Mouse (Mus musculus) forebrain, embryonic 10.5 days (tissue): ENCODE measurements around the gene Tcf7l1. TPM values are rescaled to one million over a fixed set of nuclear protein-coding genes. Genes with fewer than 3 reads are reported as not detected.
A peak's percentile ranks its signal among the peaks of the same experiment; 100 is the strongest.

ENCODE experiments used
- DNase-seq: peaks from one replicate; pipeline ENCODE4 v3.0.0-alpha.2; 2017; ENCODE audit warnings: low spot score; ENCODE audit errors: extremely low spot score
- H3K27ac ChIP-seq: fragments of 300-500 bp; sonication (generic); 2 replicates; pipeline ENCODE4 v1.5.1; 2016; ENCODE audit warnings: mild to moderate bottlenecking
- H3K27me3 ChIP-seq: fragments of 300-500 bp; sonication (generic); 2 replicates; pipeline ENCODE4 v1.6.1; 2016; ENCODE audit warnings: mild to moderate bottlenecking; ENCODE audit not compliant: poor library complexity, severe bottlenecking
- H3K36me3 ChIP-seq: fragments of 300-500 bp; sonication (generic); replicated peaks from 2 replicates; pipeline ENCODE4 v1.6.1; 2016; ENCODE audit warnings: mild to moderate bottlenecking, moderate library complexity
- H3K4me1 ChIP-seq: fragments of 300-500 bp; sonication (generic); 2 replicates; pipeline ENCODE4 v1.6.1; 2016
- H3K4me3 ChIP-seq: fragments of 300-500 bp; sonication (generic); 2 replicates; pipeline ENCODE4 v1.5.1; 2016; ENCODE audit warnings: mild to moderate bottlenecking, moderate library complexity
- H3K9me3 ChIP-seq: fragments of 300-500 bp; sonication (generic); 2 replicates; pipeline ENCODE4 v1.6.1; 2016; ENCODE audit warnings: mild to moderate bottlenecking, moderate library complexity
- WGBS: fragments of 180-500 bp; shearing (Covaris S2); methylation state at CpG from one replicate; pipeline ENCODE4 v1.1.7; 2016; 5-methylcytosine and 5-hydroxymethylcytosine counted together
- polyA plus RNA-seq: library from polyadenylated mRNA; unstranded; fragments of >200 nt; fragmentation: Nextera tagmentation; extraction: Ambion mirVana; gene quantifications from 2 replicates; pipeline ENCODE4 v1.2.1, GENCODE M21; 2016

The Tcf7l1 gene
- polyA plus RNA-seq, 1 experiment from 2014 or later, result 33.8 TPM

DNA sequence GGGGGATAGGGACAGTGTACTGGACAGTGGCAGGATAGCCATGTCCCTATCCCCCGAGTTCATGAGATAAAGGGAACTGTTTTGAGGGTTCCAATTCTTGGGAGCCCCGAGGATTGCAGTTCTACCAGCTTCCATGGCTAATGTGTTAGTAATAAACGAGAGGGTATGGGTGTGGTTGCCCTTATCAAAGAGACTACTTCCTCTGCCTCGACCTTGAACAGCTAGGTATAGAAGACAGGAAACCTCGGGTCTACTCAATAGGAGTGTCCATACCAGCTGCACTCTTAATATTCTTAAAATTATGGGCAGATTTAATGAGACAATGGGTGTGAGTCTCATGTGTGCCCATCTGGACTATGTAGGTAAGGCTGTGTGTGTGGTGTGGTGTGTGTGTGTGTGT, 100.0 kb downstream of the Tcf7l1 start:
- no peak for DNase-seq
- Histone ChIP-seq H3K27me3 (no peaks in the 10 kb centered on the region; the same call in 1 of the 2 replicates), H3K4me3 (no peak overlapping the region), H3K4me1 (peaks cover 81% of the 10 kb centered on the region), H3K36me3 (peaks cover 11% of the 10 kb centered on the region), H3K27ac (no peak overlapping the region), H3K9me3 (no peaks in the 10 kb centered on the region)
- 80% methylated on average over 5 of the region's 5 CpGs for WGBS

DNA sequence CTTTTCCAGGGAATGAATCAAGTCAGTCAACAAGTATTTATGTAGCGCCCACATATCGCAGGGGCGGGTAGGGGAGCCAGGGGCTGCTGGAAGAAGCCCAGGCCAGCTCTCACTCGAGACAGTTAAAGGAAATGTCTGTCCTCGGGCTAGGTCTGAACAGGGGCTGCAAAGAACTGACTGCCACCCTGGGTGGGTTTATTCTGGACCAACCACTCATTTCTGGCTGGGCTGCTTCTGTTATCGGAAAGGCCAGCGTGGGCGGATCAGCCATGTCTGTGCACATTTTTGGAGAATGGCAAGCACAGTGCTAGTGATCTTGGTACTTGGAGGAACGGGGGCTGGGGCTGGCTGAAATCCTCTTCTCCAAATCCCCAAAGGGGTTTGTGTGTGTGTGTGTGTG, 103.9 kb downstream of the Tcf7l1 start:
- H3K27ac ChIP-seq, result 0 out of 2 replicates have a peak overlapping the region, but pooled peaks have one; percentile 18
- peaks cover 18% of the 10 kb centered on the region; the same call in 1 of the 2 replicates for H3K27me3 ChIP-seq
- no peak for DNase-seq
- H3K4me1 ChIP-seq, result peaks cover 68% of the 10 kb centered on the region
- H3K9me3 ChIP-seq, result no peaks in the 10 kb centered on the region
- H3K36me3 ChIP-seq, result peaks cover 10% of the 10 kb centered on the region
- H3K4me3 ChIP-seq, result no peak overlapping the region
- 82% methylated on average over 9 of the region's 9 CpGs for WGBS

DNA sequence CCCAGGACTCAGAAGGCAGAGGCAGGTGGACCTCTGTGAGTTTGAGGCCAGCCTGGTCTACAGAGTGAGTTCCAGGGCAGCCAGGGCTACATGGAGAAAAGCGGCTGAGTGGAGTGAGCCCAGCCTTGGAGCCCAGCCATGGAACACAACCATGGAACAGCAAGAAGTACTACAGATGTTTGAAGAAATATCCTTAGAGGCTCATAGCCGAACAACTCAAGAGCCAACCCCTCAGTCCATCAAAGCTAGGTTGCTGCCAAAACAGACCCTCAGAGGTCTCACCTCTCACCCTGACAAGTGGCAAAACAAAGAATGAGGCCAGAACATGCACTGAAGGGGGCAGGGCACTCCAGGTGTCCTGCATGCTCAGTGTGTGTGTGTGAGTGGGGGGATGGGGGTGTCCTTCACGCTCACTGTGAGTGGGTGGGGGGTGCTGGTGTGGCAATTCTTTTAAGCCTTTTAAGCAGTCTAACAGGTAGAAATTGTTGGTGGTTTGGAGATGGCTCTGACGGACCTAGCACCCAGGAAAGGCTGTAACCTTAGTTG, 104.7 kb downstream of the Tcf7l1 start:
- H3K27me3 ChIP-seq, result peaks cover 18% of the 10 kb centered on the region; the same call in 1 of the 2 replicates
- 81% methylated on average over 4 of the region's 4 CpGs for WGBS
- H3K4me1 ChIP-seq, result peaks cover 71% of the 10 kb centered on the region
- no peak for DNase-seq
- 0 out of 2 replicates have a peak, but pooled peaks cover 5% of the 10 kb centered on the region for H3K36me3 ChIP-seq
- H3K4me3 ChIP-seq, result no peak overlapping the region
- H3K27ac ChIP-seq, result 0 out of 2 replicates have a peak overlapping the region, but pooled peaks have one; percentile 20
- H3K9me3 ChIP-seq, result no peaks in the 10 kb centered on the region

DNA sequence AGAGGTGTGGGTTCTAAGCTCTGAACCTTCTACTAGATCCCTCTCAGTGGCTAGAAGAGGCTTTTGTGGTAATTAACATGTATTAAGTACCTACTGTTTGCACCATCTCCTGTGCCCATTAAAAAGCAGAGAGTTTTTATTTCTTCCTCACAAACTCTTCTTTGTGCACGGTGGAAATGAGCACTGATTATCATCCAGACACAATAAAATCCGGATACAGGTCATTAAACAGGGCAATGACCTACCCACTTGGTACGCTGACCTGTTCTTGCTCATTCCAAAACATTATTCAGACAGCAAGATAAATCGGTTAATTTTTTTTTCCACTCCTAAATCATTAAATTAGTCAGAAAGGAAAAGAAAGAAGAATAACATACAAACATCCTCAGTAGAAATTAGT, 106.8 kb downstream of the Tcf7l1 start:
- Histone ChIP-seq H3K4me1 (peaks cover 83% of the 10 kb centered on the region), H3K36me3 (no peaks in the 10 kb centered on the region), H3K9me3 (no peaks in the 10 kb centered on the region), H3K4me3 (no peak overlapping the region), H3K27ac (0 out of 2 replicates have a peak overlapping the region, but pooled peaks have one; percentile 1), H3K27me3 (peaks cover 18% of the 10 kb centered on the region; the same call in 1 of the 2 replicates)
- no peak for DNase-seq
- WGBS, result 59% methylated on average over 4 of the region's 4 CpGs

DNA sequence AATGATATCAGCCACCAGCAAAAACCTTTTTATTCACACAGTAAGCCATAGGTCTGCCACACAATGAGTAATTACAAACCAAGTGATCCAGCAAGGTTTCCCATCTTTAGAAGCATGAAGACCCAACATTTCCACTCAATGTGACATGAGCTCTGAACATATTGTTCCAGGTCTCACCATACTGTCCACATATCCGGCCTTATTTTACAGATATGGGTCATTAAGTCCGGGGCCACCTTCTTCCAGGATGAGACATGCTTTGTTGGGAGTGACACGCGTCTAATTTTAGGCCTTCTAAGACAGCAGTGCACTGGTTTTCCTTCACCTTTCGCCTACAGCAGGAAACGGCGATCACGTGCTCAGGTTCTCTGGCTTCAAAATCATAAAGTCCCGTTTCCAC, 108.1 kb downstream of the Tcf7l1 start:
- no peak for DNase-seq
- H3K27me3 ChIP-seq, result peaks cover 18% of the 10 kb centered on the region; the same call in 1 of the 2 replicates
- peaks cover 83% of the 10 kb centered on the region for H3K4me1 ChIP-seq
- H3K27ac ChIP-seq, result no peak overlapping the region
- no peaks in the 10 kb centered on the region for H3K9me3 ChIP-seq
- WGBS, result 96% methylated on average over 9 of the region's 9 CpGs
- H3K36me3 ChIP-seq, result no peaks in the 10 kb centered on the region
- H3K4me3 ChIP-seq, result no peak overlapping the region

DNA sequence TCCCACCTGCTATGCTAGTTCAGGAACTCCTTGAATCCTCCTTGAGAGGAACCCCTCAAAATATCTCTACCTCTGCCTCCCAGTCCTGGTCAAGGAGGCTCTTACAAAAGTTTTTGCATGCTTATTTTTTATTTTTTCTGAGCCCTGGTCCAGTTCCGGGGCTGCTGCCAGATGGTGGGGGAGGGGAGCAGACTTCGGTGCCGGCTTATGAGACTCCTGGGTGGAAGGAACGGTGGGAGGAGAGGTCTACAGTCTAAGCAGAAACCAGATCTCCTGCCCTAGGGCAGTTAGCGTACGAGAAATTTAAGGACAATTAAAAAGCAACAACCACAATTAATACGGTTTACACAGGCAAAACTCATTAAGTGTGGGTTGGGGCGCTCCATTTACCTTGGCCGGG, 110.4 kb downstream of the Tcf7l1 start:
- Histone ChIP-seq H3K4me1 (peaks cover 85% of the 10 kb centered on the region), H3K27me3 (peaks cover 18% of the 10 kb centered on the region; the same call in 1 of the 2 replicates), H3K27ac (peak overlapping the region; percentile 89), H3K9me3 (no peaks in the 10 kb centered on the region), H3K4me3 (peak overlapping the region; percentile 46; the same call in 1 of the 2 replicates), H3K36me3 (no peaks in the 10 kb centered on the region)
- DNase-seq, result no peak
- 12% methylated on average over 9 of the region's 9 CpGs for whole genome bisulfite sequencing

DNA sequence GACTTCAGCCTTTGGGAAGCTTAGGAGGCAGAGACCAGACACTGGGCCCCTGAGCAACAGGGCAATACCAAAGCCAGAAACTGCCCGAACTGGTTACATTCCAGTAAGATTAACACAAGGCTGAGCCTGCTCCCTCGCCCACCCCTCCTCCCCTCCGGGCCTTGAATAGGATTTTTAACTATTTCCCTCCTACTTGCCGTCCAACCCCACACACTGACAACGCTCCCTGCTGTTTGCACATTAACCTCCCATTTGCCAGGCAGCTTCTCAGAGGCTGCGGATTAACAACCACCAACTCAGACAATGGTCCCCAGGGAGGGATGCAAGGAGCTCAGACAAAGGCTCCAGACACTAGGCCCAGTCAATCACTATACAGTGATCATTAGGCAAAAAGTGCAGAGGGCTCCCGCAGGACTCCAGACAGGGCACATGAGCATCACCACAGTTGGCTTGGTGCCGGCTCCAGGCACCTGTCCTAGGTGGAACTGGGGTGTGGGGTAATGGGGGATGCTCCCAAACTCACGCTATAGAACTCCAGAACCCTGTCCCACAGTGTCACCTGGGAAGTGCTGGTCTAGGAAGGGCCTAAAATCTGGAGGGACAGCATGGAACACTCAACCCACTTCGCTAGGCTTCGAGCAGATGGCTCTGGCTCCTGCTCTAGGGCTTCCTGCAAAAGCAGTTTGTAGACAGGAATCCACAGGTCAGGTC, 111.4 kb downstream of the Tcf7l1 start:
- H3K27me3 ChIP-seq, result peaks cover 18% of the 10 kb centered on the region; the same call in 1 of the 2 replicates
- DNase-seq, result peak; percentile 85
- H3K36me3 ChIP-seq, result no peaks in the 10 kb centered on the region
- peak overlapping the region; percentile 89 for H3K27ac ChIP-seq
- H3K9me3 ChIP-seq, result no peaks in the 10 kb centered on the region
- H3K4me3 ChIP-seq, result peak overlapping the region; percentile 46
- WGBS, result 4% methylated on average over 11 of the region's 11 CpGs
- H3K4me1 ChIP-seq, result peaks cover 89% of the 10 kb centered on the region

DNA sequence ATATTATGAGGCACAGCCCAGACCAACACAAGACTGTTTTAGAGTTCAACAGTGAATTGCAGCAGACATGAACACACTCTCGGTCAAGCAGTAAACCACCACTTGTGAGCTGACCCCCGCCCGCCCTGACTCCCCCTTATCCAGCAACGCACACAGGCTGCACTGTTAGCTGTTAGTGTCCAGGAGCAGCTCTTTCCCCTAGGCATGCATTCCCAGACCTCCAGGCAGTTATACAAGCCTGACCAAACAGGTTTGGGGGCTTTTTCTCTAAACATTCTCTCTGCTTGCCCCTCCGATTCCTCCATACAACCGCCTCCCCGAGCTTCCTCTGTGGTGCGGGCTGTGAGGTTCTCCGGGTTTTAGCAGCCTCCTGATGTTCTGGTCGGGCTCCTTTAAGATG, 112.0 kb downstream of the Tcf7l1 start:
- Histone ChIP-seq H3K9me3 (no peaks in the 10 kb centered on the region), H3K4me3 (peak overlapping the region; percentile 46), H3K27me3 (peaks cover 17% of the 10 kb centered on the region; the same call in 1 of the 2 replicates), H3K27ac (peak overlapping the region; percentile 89), H3K36me3 (no peaks in the 10 kb centered on the region), H3K4me1 (peaks cover 89% of the 10 kb centered on the region)
- DNase-seq, result no peak
- WGBS, result 6% methylated on average over 10 of the region's 10 CpGs

DNA sequence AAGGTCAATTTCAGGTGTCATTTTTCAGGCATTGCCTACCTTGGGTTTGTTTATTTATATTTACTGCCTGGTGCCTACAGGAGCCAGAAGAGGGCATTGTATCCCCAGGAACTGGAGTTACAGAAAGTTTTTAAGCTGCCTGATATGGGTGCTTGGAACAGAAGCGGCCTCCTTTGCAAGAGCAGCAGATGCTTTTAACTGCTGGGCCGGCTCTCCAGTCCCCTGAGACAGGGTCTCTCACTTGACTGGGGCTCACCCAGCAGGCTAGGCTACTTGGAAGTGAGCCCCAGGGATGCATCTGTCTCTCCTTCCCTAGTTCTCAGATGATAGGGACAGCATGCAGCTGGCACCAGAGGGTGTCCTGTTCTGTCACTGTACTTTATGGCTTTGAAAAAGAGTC, 112.7 kb downstream of the Tcf7l1 start:
- WGBS, result 35% methylated on average over 2 of the region's 2 CpGs
- Histone ChIP-seq H3K27me3 (peaks cover 11% of the 10 kb centered on the region; the same call in 1 of the 2 replicates), H3K9me3 (no peaks in the 10 kb centered on the region), H3K36me3 (no peaks in the 10 kb centered on the region), H3K27ac (peak overlapping the region; percentile 89), H3K4me3 (peak overlapping the region; percentile 46), H3K4me1 (peaks cover 89% of the 10 kb centered on the region)
- DNase-seq, result no peak

DNA sequence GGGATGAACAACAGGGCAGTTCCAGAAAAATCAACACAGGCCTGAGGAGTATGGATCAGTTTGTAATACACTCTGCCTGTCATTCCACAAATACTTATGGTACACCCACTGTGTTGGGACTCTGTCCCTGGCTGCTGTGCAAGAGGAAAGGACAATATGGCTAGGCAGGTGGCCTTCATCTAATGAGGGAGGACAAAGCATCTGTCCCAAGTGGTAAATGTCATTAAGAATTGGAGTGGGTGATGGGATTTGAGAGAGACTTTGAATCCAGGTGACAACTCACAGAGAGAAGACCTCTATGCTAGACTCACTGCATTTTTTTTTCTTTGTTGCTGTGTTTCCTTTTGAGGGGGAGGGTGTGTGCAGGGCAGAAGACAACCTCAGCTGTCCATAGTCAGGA, 115.3 kb downstream of the Tcf7l1 start:
- Histone ChIP-seq H3K27me3 (no peaks in the 10 kb centered on the region; the same call in 1 of the 2 replicates), H3K9me3 (no peaks in the 10 kb centered on the region), H3K4me3 (no peak overlapping the region), H3K36me3 (0 out of 2 replicates have a peak, but pooled peaks cover 3% of the 10 kb centered on the region), H3K4me1 (peaks cover 83% of the 10 kb centered on the region), H3K27ac (peak overlapping the region; percentile 71)
- no peak for DNase-seq

DNA sequence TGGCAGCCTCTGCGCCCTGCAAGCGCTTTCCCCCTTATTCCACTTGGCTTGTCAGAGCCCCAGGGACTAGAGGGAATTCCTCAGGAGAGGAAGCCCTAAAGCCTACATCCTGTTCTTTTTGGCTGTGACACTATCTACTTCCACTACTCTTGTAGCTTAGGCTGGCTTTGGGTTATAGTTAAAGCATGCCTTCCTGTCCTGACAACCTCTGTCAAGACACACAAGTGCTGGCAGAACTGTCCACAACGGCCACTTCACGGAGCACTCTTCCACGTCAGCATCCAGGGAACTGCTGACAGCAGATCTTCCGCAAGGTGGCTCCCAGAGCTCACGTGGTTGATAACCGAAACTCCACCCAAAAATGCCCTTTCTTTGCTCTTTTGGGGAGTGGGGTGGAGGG, 117.9 kb downstream of the Tcf7l1 start:
- no peak for DNase-seq
- 69% methylated on average over 8 of the region's 8 CpGs for WGBS
- H3K9me3 ChIP-seq, result no peaks in the 10 kb centered on the region

DNA sequence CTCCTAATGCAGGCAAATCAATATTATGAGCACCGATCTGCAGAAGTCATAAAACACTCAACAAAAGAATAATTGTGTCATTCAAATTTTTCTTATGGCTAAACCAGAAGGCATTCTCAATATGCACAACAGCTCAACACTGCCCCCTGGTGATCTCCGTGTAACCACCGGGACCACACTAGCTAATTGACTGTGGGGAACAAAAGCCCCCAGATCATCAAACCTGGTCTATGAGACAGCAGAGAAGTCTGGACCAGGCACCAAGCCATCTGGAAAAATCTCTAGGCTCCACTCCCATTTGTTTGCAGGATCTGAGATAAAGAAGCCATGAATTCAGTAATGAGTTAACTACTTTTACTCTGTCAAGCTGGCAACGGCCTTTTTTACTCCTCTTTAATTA, 122.0 kb downstream of the Tcf7l1 start:
- WGBS, result 67% methylated on average over 4 of the region's 4 CpGs
- Histone ChIP-seq H3K4me1 (peaks cover 56% of the 10 kb centered on the region), H3K4me3 (no peak overlapping the region), H3K27me3 (no peaks in the 10 kb centered on the region; the same call in 1 of the 2 replicates), H3K36me3 (0 out of 2 replicates have a peak, but pooled peaks cover 7% of the 10 kb centered on the region), H3K27ac (no peak overlapping the region), H3K9me3 (no peaks in the 10 kb centered on the region)
- no peak for DNase-seq

More for the DNA sequence above, 117.9 kb downstream of the Tcf7l1 start:
- Histone ChIP-seq H3K36me3 (0 out of 2 replicates have a peak, but pooled peaks cover 7% of the 10 kb centered on the region), H3K4me1 (peaks cover 75% of the 10 kb centered on the region), H3K27me3 (no peaks in the 10 kb centered on the region; the same call in 1 of the 2 replicates), H3K27ac (no peak overlapping the region), H3K4me3 (no peak overlapping the region)

DNA sequence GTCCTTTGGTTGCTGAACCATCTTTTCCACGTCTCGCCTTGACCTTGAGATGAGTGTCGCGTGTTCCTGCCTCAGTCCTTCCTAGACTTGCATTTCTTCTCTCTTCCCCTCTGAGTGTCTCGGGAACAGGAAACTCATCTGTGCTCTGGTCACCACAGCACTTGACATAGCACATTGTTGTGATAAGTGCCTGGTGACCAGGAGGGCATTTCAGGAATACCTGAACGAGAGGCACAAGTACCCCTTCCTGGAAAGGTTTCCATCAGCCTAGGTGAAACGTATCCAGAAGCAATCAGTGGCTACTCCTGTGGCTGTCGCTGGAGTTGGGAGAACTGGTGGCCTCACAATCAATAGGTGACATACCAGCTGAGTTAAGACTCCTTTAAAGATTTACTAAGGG, 124.8 kb downstream of the Tcf7l1 start:
- WGBS, result 79% methylated on average over 8 of the region's 8 CpGs
- H3K27me3 ChIP-seq, result no peaks in the 10 kb centered on the region
- H3K9me3 ChIP-seq, result no peaks in the 10 kb centered on the region
- H3K27ac ChIP-seq, result no peak overlapping the region
- no peak for DNase-seq
- H3K4me1 ChIP-seq, result peaks cover 55% of the 10 kb centered on the region
- H3K4me3 ChIP-seq, result no peak overlapping the region
- H3K36me3 ChIP-seq, result 0 out of 2 replicates have a peak, but pooled peaks cover 4% of the 10 kb centered on the region
